Mouse (Mus musculus) skeletal muscle tissue, adult 2 months (tissue): ENCODE data around the gene Krtap9-1.
"Not testable (repeated sequence)": the region's sequence is repeated elsewhere in the genome, so short reads cannot be mapped to it uniquely, and the experiment has no call there.

Experiments used
- DNase-seq: peaks from one replicate; pipeline ENCODE4 v3.0.0-alpha.2; 2012; ENCODE audit warnings: low read depth, low spot score

Gene Krtap9-1

GRCm38 (mm10) chr11:99873089-99873488 lies at the start of gene Krtap9-1:
Gene Krtap9-1 (plus strand): TSS chr11:99873389.
- not testable (repeated sequence) for DNase-seq

- DNase-seq = no peak
Observed at GRCm38 (mm10) chr11:99837966-99838365, 35.2 kb upstream of the Krtap9-1 start, which contains the start of gene 2300003K06Rik. Gene 2300003K06Rik (minus strand): TSS chr11:99838066.

GRCm38 (mm10) chr11:99842185-99842584 lies 31.0 kb upstream of the Krtap9-1 start:
- no peak for DNase-seq

- no peak for DNase-seq
Observed at GRCm38 (mm10) chr11:99846746-99847145, 26.4 kb upstream of the Krtap9-1 start.

DNA sequence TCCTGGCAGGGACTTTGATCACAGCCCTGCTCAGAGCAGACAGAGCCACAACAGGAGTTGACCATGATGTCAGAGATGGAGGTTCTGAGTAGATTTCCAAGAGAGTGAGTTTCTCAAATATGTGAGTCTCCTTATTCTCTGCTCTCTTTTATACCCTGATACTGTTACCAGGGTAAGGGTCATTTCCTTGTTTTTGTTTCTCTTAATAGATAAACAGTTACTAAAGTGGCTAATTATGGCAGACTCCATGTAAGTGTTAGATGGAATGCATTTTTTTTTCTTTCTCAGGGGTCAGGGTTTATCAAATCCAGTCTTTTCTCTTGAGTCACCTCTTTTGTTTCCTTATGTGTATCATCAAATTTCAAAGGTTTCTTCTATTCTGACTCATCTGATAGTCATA lies 21.7 kb upstream of the Krtap9-1 start, which contains the start of gene Krtap4-16:
Krtap4-16 (minus strand) TSS at position 101 of the 400 bp plus-strand sequence.
- no peak for DNase-seq

DNA sequence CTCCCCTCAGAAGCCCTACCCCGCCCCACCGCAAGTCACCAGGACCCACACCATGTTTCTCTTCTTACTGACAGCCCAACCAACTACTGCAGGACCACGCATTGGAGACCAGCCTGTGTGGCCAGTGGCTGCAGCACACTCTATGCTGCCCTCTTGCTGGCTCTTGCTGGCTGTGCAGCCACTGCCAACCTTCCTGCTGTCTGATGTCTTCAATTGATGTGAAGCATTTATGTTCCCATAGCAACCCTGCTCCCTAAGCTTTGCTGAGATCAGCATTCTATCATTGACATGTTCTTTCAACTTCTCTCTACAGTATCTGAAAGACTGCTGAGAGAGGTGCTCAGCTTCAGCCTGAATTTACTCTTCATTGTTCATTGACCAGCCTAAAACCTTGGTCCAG lies 19.1 kb upstream of the Krtap9-1 start:
- DNase-seq = no peak

DNA sequence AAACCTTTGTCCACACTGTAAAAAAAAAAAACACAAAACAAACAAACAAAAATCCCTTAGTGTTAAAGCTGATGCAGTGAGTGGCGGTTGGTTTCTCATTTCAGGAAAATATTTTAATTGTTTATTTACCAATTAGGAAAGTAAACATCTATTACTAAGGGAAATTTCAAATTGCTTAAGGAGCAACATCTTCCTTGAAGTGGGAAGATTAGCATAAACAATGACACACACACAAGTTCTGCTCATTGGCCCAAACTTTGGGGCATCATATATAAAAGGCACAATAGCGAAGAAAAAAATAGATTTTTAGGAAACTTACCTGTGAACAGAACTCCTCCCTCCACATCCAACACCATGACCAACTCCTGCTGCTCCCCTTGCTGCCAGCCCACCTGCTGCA lies 15.6 kb upstream of the Krtap9-1 start, which contains the start of gene Gm11568:
Gm11568 (plus strand) TSS at position 301 of the 400 bp plus-strand sequence.
- DNase-seq = no peak

DNA sequence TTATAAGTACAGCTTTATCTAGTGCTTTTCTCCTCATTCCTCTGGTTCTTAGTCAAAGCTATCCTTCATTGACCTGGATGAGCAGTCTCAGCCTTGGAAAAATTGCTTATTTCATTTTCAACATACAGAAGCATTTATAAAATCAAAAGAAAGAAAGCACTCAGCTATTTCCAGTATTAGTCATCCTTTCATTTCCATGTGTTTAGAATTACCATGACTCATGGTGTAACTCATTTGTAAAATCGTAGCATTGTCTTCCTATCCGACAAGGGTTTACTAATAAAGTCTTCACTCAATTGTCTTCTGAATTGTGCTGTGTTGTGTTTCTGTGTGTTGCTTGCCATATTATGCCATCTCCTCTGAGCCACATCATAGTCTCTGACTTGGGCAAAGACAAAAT lies 14.4 kb upstream of the Krtap9-1 start:
- no peak for DNase-seq

DNA sequence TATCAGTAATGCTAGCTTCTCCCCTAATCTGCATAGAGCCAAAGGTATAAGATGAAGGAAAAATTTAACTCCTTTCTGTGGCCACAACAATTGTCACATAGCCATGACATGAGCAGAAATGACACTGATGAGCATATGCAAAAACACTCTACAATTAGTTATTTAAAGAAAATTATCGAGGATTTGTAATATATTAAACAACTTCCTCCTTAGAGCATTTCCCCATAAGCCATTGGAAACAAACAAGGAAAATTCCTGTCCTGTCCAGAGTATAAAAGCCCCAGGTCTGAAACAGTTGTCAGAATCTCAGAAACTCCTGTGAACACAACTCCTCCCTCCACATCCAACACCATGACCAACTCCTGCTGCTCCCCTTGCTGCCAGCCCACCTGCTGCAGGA lies 9.0 kb upstream of the Krtap9-1 start, which contains the start of gene Gm11559:
Gm11559 (plus strand) TSS at position 301 of the 400 bp plus-strand sequence.
- DNase-seq = not testable (repeated sequence)

- DNase-seq = not testable (repeated sequence)
Observed at GRCm38 (mm10) chr11:99878887-99879286, 5.7 kb downstream of the Krtap9-1 start, which contains the start of gene Gm11567. Gene Gm11567 (plus strand): TSS chr11:99879187.

GRCm38 (mm10) chr11:99907620-99908019 lies 34.4 kb downstream of the Krtap9-1 start, which contains the start of gene Krtap31-1:
Gene Krtap31-1 (plus strand): TSS chr11:99907920.
- no peak for DNase-seq

DNA sequence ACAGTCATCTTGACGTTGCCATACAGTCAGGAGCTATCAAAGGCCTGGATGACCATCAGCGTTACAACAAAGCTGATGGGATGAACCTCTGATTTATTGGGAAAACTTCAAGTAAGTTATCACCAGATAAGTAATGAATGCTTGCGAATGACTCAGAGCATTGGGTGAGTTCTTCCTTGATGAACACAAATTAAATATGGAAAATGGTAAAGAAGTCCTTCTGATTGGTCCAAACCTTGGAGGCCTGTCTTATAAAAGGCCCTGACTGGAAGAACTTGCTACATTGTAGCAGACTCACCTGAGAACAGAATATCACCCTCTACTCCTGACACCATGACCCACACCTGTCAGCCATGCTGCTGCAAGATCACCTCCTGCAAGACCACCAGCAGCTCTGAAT lies 41.3 kb downstream of the Krtap9-1 start, which contains the start of gene Gm11565:
Gm11565 (plus strand) TSS at position 301 of the 400 bp plus-strand sequence.
- no peak for DNase-seq
